Mouse (Mus musculus) embryonic fibroblast, embryonic 13.5 days (primary cell): ENCODE results near the gene Fbf1. TPM values are rescaled to one million over a fixed set of nuclear protein-coding genes. Genes with fewer than 3 reads are reported as not detected.

ENCODE experiments used
- H3K27ac ChIP-seq: 2 replicates; pipeline ENCODE4 v1.5.1; 2012; ENCODE audit warnings: low read length, control low read depth, inconsistent platforms; ENCODE audit not compliant: insufficient read depth
- H3K4me1 ChIP-seq: 2 replicates; pipeline ENCODE4 v1.6.1; 2011; ENCODE audit warnings: low read length; ENCODE audit not compliant: control insufficient read depth, insufficient read depth
- H3K4me3 ChIP-seq: 2 replicates; pipeline ENCODE4 v1.5.1; 2011; ENCODE audit warnings: mild to moderate bottlenecking, control low read depth, low read length; ENCODE audit not compliant: insufficient read depth
- CTCF ChIP-seq: IDR thresholded peaks from 2 replicates; pipeline ENCODE4 v1.5.1; 2011; ENCODE audit warnings: mild to moderate bottlenecking, control low read depth, low read length, moderate library complexity, borderline replicate concordance; ENCODE audit not compliant: insufficient read depth
- POLR2A ChIP-seq: IDR thresholded peaks from 2 replicates; pipeline ENCODE4 v1.6.1; 2011; ENCODE audit warnings: low read depth, mild to moderate bottlenecking, control low read depth, low read length, moderate library complexity
- polyA plus RNA-seq: library from polyadenylated mRNA; stranded (reverse); fragments of >200 nt; gene quantifications from 2 replicates; pipeline ENCODE4 v1.2.4, GENCODE M21; 2011; ENCODE audit warnings: low read depth; ENCODE audit not compliant: missing spikeins, insufficient read length

Gene Fbf1
- polyA plus RNA-seq, 1 experiment: 34.5 TPM

GRCm38 (mm10) chr11:116167232-116167631 lies 734 bp downstream of the Fbf1 start:
- peaks cover 4% of the 10 kb centered on the region for H3K4me1 ChIP-seq
- H3K27ac ChIP-seq: peak overlapping the region; percentile 97
- TF ChIP-seq CTCF (no peak), POLR2A (peak; percentile 51; the same call in 1 of the 2 replicates)

GRCm38 (mm10) chr11:116163002-116163401 lies 5.0 kb downstream of the Fbf1 start:
- no peak overlapping the region for H3K27ac ChIP-seq
- TF ChIP-seq CTCF (no peak), POLR2A (no peak)
- peaks cover 4% of the 10 kb centered on the region for H3K4me1 ChIP-seq
- no peak overlapping the region for H3K4me3 ChIP-seq

More at GRCm38 (mm10) chr11:116167232-116167631, 734 bp downstream of the Fbf1 start:
- peak overlapping the region; percentile 68 for H3K4me3 ChIP-seq

- H3K27ac ChIP-seq: no peak overlapping the region
- TF ChIP-seq CTCF (no peak), POLR2A (no peak)
Observed at GRCm38 (mm10) chr11:116162146-116162545, 5.8 kb downstream of the Fbf1 start.

GRCm38 (mm10) chr11:116161312-116161711 lies 6.7 kb downstream of the Fbf1 start:
- Histone ChIP-seq H3K4me3 (no peak overlapping the region), H3K4me1 (no peaks in the 10 kb centered on the region), H3K27ac (no peak overlapping the region)
- no peak for TF ChIP-seq POLR2A
- no peak for TF ChIP-seq CTCF

More at GRCm38 (mm10) chr11:116162146-116162545, 5.8 kb downstream of the Fbf1 start:
- Histone ChIP-seq H3K4me1 (peaks cover 4% of the 10 kb centered on the region), H3K4me3 (no peak overlapping the region)

- H3K4me3 ChIP-seq: no peak overlapping the region
- H3K4me1 ChIP-seq: no peaks in the 10 kb centered on the region
- no peak overlapping the region for H3K27ac ChIP-seq
- TF ChIP-seq CTCF (no peak), POLR2A (no peak)
Observed at GRCm38 (mm10) chr11:116150960-116151359, 17.0 kb downstream of the Fbf1 start.

- no peak overlapping the region for H3K27ac ChIP-seq
- H3K4me3 ChIP-seq: no peak overlapping the region
- no peak for TF ChIP-seq POLR2A
- TF ChIP-seq CTCF: no peak
- no peaks in the 10 kb centered on the region for H3K4me1 ChIP-seq
Observed at GRCm38 (mm10) chr11:116149341-116149740, 18.6 kb downstream of the Fbf1 start.

- no peak overlapping the region for H3K27ac ChIP-seq
- no peak for TF ChIP-seq POLR2A
- no peak for TF ChIP-seq CTCF
- H3K4me1 ChIP-seq: no peaks in the 10 kb centered on the region
- no peak overlapping the region for H3K4me3 ChIP-seq
Observed at GRCm38 (mm10) chr11:116148761-116149221, 19.2 kb downstream of the Fbf1 start.

GRCm38 (mm10) chr11:116146294-116146985 lies 21.5 kb downstream of the Fbf1 start:
- Histone ChIP-seq H3K27ac (0 out of 2 replicates have a peak overlapping the region, but pooled peaks have one; percentile 12), H3K4me1 (peaks cover 9% of the 10 kb centered on the region), H3K4me3 (no peak overlapping the region)
- TF ChIP-seq POLR2A (no peak), CTCF (no peak)

GRCm38 (mm10) chr11:116145481-116146293 lies 22.3 kb downstream of the Fbf1 start:
- H3K27ac ChIP-seq: no peak overlapping the region
- H3K4me3 ChIP-seq: no peak overlapping the region
- H3K4me1 ChIP-seq: peaks cover 9% of the 10 kb centered on the region
- TF ChIP-seq CTCF: no peak
- TF ChIP-seq POLR2A: no peak

GRCm38 (mm10) chr11:116143468-116143867 lies 24.5 kb downstream of the Fbf1 start:
- H3K4me3 ChIP-seq: no peak overlapping the region
- H3K27ac ChIP-seq: no peak overlapping the region; the same call in 1 of the 2 replicates
- peaks cover 9% of the 10 kb centered on the region for H3K4me1 ChIP-seq
- TF ChIP-seq POLR2A (no peak), CTCF (no peak)
